Mouse (Mus musculus): Measurements from ENCODE around the gene Btbd9. TPM values are rescaled to one million over a fixed set of nuclear protein-coding genes. Genes with fewer than 3 reads are reported as not detected.

The Btbd9 gene
- polyA plus RNA-seq, 1 experiment: 11.7 TPM

- no peak for DNase-seq (ENCODE audit: low spot score)
Measured at GRCm38 (mm10) chr17:30283001-30283400, 293.3 kb downstream of the Btbd9 start.

- DNase-seq (ENCODE audit: low spot score): no peak
Measured at GRCm38 (mm10) chr17:30280323-30281118, 295.8 kb downstream of the Btbd9 start.

GRCm38 (mm10) chr17:30279684-30280083, 296.6 kb downstream of the Btbd9 start:
- no peak for DNase-seq (ENCODE audit: low spot score)

DNA sequence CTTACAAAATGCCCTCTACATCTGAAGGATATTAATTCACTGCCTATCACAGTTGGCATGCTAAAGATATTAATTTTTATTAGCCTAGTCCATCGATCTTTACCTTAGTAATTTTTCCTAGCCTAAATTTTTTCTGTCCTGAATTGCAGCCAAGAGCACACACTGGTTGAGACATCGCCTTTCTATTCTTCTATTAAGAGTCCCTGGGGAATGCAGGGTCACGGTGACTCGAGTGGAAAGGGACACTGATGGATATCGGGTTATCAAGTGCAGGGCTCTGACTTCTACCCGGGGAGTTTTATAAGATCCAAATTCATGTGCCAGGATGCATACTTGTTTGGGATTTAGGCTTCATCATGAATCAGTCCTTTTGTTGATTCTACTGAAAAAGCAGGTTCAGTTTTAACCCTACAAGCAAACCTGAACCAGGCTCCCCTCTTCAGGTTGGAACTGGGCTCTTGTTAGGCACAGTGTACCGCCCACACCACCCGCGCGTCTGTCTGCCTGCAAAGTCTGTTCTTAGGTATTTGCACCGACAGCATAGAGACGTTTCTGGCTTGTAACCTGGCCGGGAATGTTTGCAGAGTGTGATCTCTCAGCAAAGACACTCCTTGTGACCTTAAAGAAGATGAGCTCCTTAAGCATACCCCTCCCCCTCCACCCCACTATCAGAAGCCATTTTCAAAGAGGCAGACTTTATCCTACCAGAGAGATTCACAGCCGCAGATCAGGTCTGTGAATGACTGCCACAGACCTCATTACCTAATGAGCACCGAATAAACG, 297.5 kb downstream of the Btbd9 start:
- DNase-seq (ENCODE audit: low spot score): no peak

DNA sequence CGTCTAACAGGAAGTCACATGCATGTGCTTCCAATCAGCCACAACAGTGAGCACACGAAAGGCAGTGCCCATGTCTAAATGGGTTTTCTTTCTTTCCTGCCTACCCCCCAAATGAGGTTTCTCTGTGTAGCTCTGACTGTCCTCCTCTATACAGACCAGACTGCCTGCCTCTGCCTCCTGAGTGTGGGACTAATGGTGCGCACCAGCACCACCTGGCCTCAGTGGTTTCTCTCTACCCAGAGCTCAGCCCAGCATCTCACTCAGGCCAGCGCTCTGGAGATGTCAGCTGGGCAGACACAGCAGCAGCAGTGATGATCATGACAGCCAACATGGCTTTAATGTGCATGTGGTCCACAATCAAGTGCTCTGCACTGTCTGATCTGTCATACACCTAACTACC, 299.8 kb downstream of the Btbd9 start:
- no peak for DNase-seq (ENCODE audit: low spot score)

DNA sequence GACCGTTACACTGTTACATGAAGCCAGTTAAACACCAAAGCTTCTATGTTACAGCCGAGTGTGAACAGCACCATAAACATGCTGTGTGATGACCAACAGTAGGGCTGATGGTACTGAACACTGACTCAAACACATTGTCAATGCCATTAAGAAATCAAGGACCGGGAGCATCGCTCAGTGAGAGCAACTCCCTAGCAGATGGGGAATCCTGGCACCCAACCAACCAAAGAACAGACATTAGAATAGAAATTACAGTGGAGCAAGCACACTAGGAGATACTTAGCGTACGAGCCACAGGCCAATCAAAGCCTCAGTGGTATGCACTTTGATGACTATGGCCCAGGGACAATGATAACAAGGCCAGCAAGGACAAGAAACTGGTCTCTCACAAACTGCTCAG, 303.5 kb downstream of the Btbd9 start:
- DNase-seq (ENCODE audit: low spot score): no peak

DNA sequence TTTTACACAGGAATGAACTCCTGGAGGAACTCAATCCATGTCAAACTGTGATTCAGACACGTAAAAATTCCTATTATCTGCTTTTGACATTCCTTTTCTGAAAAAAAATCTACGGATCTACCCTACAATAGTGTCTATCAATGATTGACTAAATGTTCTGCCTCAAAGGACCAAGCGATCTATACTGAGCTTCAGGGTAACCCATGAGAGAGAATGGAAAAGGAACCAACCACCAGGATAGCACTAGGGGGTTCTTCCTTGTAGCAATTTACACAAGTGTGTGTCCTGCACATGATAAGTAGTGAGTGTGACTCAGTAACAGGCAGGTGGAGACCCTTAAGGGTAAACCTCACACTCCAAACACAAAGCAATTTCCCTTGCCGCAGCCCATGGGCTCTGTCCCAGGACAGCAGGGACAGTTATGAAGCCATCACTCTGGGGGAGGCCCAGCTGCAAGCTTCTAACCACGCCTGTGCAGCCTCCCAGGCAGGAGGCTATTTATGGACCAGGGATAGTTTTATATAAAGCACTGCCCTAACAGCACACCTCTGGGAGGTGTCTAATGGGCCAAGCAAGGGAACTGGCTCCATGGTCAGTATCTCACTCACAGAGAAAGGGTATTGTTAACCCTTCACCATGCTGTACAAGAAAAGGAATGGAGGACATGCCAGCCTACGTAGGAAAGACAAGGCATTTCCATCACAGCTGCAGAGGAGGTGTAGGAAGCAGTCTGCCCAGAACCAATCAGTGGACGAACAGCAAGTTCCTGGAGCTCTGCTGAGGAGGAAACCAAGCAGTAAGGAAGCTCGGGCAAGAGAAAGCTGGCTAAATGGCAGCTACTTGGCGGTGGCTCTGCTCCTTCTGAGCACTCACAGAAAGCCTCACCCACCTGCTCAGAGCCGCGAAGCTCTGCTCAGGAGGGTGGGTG, 306.9 kb downstream of the Btbd9 start:
- DNase-seq (ENCODE audit: low spot score): no peak

DNA sequence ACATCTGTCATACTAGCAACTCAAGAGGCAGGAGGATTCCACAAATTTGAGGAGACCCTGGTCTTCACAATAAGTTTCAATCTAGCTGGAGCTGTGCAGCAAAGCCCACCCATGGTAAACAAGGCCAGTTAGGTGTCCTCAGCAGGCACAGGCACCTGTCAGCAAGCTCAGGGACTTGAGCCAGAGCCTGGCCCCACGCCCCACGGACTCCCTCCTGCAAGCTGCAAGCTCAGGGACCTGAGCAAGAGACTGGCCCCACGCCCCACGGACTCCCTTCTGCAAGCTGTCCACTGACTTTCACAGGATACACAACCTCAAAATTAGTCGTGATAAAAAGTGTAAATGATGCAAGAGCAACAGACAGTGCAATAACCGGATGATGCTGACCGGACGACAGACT, 307.8 kb downstream of the Btbd9 start:
- no peak for DNase-seq (ENCODE audit: low spot score)

DNA sequence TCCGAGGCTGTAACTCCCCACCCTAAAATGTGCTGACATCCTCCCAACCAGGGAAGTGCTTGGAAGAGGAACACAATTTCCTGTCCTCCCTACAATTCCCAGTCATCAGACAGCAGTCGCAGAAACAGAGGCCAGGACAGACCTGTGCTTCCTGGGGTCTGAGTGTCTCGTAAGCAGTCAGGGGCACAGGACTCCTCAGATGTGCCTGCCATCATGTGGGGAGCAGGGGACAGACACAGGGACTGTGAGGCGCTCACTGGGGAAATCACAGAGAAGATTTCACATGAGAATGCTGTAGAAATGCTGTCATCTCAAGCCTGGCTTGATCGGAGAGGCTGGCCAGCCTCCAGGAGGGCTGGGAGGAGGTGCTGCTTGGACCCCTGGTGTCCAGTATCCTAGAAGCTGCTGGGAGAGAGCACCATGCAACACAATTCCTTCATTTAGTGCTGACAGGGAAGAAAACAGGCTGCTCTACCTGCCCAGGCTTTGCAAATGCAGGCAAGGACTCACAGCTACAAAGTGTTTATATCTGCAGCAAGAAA, 308.8 kb downstream of the Btbd9 start:
- DNase-seq (ENCODE audit: low spot score): no peak

- DNase-seq (ENCODE audit: low spot score): no peak
Measured at GRCm38 (mm10) chr17:30263535-30263934, 312.8 kb downstream of the Btbd9 start.

DNA sequence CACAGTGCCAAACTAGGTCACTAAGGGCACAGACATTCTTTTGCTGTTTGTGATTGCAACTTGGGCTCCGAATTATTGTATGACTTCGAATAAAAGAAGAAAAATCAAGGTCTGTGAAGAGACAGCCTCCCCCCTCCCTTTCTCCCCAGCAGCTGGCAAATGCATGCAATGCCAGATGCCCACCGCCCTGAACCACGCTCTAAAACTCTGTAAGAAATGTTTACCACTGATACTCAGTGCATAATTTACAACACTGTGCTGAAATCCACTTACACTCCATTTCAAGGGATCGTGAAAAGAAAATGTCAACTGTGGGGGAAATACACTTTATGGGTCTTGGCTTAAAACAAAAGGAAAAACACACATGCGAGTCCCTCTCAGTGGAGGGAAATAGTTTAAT, 313.3 kb downstream of the Btbd9 start:
- DNase-seq (ENCODE audit: low spot score): no peak

DNA sequence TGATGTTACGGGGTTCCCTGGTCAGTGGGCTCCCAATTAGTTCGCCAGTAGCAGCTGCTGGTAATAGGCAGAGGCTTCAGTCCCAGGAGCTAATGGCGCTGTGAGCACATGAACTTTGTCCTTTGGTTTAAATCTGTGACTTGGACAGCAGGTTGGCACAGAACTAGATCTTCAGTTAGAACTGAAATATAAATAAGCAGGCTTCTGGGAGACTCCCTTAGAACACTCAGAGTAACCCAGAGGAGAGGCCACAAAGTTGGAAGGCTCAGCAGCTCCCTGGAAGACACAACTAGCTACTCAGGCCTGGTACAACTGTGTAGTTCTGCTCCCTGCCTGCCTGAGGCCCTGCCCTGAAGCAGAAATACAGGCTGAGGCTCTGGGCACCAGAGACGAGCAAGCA, 313.8 kb downstream of the Btbd9 start:
- DNase-seq (ENCODE audit: low spot score): no peak

DNA sequence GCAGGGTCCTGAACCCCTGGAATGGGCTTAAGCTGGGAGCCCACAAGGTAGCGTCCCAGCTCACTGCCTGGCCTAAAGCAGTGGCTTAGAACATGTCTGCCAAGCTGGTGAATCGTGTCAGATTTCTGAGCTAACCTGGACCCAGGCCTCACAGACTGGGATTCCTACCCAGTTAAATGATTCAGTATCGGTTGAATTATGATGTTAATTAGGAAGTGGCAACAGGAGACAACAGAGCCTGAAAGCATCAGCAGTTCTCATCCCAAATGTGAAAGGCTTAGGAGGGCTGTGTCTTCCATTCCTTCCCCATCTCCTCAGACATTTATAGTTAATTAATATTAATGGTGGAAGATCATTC, 314.3 kb downstream of the Btbd9 start:
- no peak for DNase-seq (ENCODE audit: low spot score)

- DNase-seq (ENCODE audit: low spot score): no peak
Measured at GRCm38 (mm10) chr17:30261307-30261982, 314.8 kb downstream of the Btbd9 start.

DNA sequence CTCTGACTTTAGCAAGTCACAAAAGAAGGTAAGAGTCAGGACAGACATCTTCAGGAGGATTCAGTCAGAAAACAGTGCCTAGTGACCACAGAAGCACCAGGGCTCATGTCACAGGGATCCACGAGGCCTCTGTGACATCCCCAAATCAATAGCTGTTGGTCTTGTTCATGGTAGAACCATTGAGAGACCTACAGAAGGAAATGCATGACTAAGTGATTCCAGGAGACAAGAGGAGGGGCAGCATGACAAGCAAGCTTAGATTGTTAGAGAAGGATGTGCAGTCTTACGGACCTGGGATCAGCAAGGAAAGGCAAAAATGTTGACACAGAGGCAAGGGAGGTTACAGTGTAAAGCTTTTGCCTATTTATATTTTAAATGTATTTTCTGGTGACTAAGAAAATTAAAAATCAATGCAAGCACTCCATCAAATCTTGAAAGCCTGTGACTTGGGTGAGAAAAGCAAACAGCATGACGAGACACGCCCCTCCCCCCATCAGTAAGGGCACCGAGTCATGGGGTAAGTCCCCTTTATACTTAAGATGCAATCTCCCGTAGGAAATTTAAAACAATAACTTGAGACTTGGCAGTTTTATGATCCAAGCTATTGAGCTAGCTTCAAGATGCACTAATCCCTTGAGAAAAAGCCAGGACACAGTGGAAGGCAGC, 315.5 kb downstream of the Btbd9 start:
- no peak for DNase-seq (ENCODE audit: low spot score)

- DNase-seq (ENCODE audit: low spot score): no peak
Measured at GRCm38 (mm10) chr17:30259938-30260337, 316.4 kb downstream of the Btbd9 start.

DNA sequence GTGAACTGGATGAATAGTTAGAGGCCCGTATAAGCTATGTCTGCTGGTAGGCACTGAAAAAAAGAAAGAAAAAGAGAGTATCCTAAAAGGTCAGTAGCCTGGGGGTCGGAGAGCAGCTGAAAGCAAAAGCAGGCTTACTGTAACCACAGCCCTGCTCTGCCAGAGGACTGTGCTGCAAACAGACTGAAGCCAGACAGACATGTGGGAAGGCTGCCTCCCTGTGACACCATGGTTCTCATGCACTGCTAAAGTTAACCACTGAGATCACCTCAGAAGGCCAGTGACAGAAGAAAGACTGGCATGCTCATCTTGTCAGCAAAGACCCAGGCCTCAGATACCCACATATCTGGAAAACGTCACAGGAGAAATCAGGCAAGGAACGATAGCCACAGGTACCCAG, 317.8 kb downstream of the Btbd9 start:
- no peak for DNase-seq (ENCODE audit: low spot score)

DNA sequence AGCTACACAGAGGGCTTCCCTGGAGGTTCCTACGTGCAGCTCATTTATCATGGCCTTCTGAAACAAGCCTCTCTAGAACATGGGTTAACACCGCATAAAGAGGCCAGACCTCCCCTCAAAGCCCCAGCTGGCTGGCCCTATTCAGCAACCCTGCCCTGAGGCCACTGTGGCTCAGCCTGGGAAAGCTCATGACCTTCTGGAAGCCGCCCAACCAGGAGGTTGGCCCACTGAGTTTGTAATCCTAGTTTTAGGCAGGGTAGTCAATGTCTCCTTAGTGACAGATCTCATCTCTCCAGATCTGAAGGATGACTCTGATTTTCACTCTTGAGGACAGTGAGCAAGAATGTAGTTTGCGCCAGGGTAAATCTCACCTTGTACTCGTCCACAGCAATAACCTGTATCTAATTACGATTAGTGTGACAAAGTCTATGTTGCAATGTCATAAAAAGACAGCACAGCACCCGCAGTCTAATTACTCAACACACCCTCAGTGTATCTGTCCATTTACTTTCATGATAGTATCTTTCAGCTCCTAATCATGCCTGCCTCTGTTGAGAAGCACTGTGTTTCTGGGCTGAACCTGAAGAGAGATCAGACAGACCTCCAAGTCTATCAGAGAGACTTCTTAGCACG, 320.2 kb downstream of the Btbd9 start:
- DNase-seq (ENCODE audit: low spot score): no peak

GRCm38 (mm10) chr17:30253924-30254323, 322.4 kb downstream of the Btbd9 start:
- DNase-seq (ENCODE audit: low spot score): no peak

- DNase-seq (ENCODE audit: low spot score): no peak
Measured at GRCm38 (mm10) chr17:30253028-30253427, 323.3 kb downstream of the Btbd9 start.

Measured in urinary bladder, adult 2 months (tissue).